Mouse (Mus musculus) stomach, postnatal 0 days (tissue): ENCODE data around the gene Rftn1.

Source experiments
- CTCF ChIP-seq: IDR thresholded peaks from 2 replicates; pipeline ENCODE4 v1.5.1; 2016; ENCODE audit warnings: antibody characterized with exemption, low read depth, mild to moderate bottlenecking, moderate library complexity
- EP300 ChIP-seq: optimal IDR thresholded peaks from 2 replicates; pipeline ENCODE3; 2016; ENCODE audit warnings: antibody characterized with exemption

GRCm38 (mm10) chr17:50003156-50003555 is 187.3 kb downstream of the Rftn1 start:
- TF ChIP-seq CTCF (no peak), EP300 (no peak)
